In the genomic region with DNA sequence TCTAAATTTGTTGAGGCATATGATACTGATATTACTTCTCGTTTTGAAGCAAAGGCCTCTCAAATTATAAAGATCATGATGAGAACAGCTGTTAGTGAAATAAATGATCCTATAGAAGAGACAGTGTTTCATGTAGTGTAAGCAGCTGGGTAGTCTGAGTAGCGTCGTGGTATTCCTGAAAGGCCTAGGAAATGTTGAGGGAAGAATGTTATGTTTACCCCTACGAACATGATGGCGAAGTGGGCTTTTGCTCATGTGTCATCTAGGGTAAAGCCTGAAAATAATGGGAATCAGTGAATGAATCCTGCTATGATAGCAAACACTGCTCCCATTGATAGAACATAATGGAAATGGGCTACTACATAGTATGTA, we compare ENCODE assay signal across 10 mouse cellular contexts. TPM values are rescaled to one million over a fixed set of nuclear protein-coding genes. Genes with fewer than 3 reads are reported as not detected.
DNase-seq lines count a peak whose midpoint lies in the region; ATAC-seq lines count a peak whose summit lies in the region.
"Not testable (repeated sequence)": the region's sequence is repeated elsewhere in the genome, so short reads cannot be mapped to it uniquely, and the experiment has no call there.
"Had no signal": no experiment of that assay in that cellular context is flagged by ENCODE, and none has a peak within 500 bp of the region (broad histone marks: within the 10 kb centered on the region; RNA-seq: fewer than 3 reads in every experiment).

No protein-coding gene starts in this region.

- not testable (repeated sequence) for H3K36me3 ChIP-seq in heart, embryonic 13.5 days; intestine, embryonic 14.5 days (ENCODE audit: control insufficient read depth, insufficient read depth, low read length); limb, embryonic 15.5 days; neural tube, embryonic 13.5 days

- H3K27ac ChIP-seq in heart, embryonic 13.5 days (replicated peaks); intestine, embryonic 14.5 days (ENCODE audit: low read depth); limb, embryonic 15.5 days; neural tube, embryonic 13.5 days (replicated peaks): not testable (repeated sequence)

- H3K4me3 ChIP-seq in heart, embryonic 13.5 days; intestine, embryonic 14.5 days (ENCODE audit: low read depth, low read length); limb, embryonic 15.5 days; neural tube, embryonic 13.5 days: not testable (repeated sequence)

- H3K4me2 ChIP-seq in heart, embryonic 13.5 days; intestine, embryonic 14.5 days (ENCODE audit: low read length); limb, embryonic 15.5 days; neural tube, embryonic 13.5 days: not testable (repeated sequence)

- H3K9ac ChIP-seq in heart, embryonic 13.5 days; intestine, embryonic 14.5 days (ENCODE audit: low read length); limb, embryonic 15.5 days; neural tube, embryonic 13.5 days: not testable (repeated sequence)

- not testable (repeated sequence) for H3K4me1 ChIP-seq in heart, embryonic 13.5 days; intestine, embryonic 14.5 days (replicated peaks; ENCODE audit: control insufficient read depth, insufficient read depth, low read length); limb, embryonic 15.5 days; neural tube, embryonic 13.5 days (replicated peaks)

- peak; percentile 61 for DNase-seq in 3T3-L1 (ENCODE audit: low read depth, low spot score)
- DNase-seq in R1 (ENCODE audit: low read depth, low spot score) = peak; percentile 95
- not testable (repeated sequence) for DNase-seq in intestine, embryonic 14.5 days (ENCODE audit: low spot score)

- ATAC-seq in erythroid progenitor cell, adult 5-6 weeks (replicated peaks; ENCODE audit: low FRiP score, poor library complexity, severe bottlenecking) = peak; percentile 2
- ATAC-seq in heart, embryonic 13.5 days (ENCODE audit: extremely low read depth, insufficient number of reproducible peaks, low FRiP score, low TSS enrichment) = peak; percentile 22
- ATAC-seq in intestine, embryonic 14.5 days (replicated peaks; ENCODE audit: low FRiP score, low TSS enrichment, low read depth) = peak; percentile 54
- peak; percentile 49 for ATAC-seq in limb, embryonic 15.5 days (ENCODE audit: insufficient number of reproducible peaks, low FRiP score, low TSS enrichment, low read depth)
- ATAC-seq in megakaryocyte progenitor cell, adult 5-6 weeks (replicated peaks; ENCODE audit: poor library complexity) = peak; percentile 24
- peak; percentile 51 for ATAC-seq in neural tube, embryonic 13.5 days (ENCODE audit: low read depth)

- 82% methylated on average over 5 of the region's 5 CpGs for WGBS in heart, embryonic 13.5 days
- 85% methylated on average over 5 of the region's 5 CpGs for WGBS in intestine, embryonic 14.5 days
- WGBS in limb, embryonic 15.5 days = 83% methylated on average over 5 of the region's 5 CpGs
- WGBS in neural tube, embryonic 13.5 days = 92% methylated on average over 5 of the region's 5 CpGs

- H3K9me3 ChIP-seq in heart, embryonic 13.5 days; intestine, embryonic 14.5 days (ENCODE audit: control insufficient read depth, low read length); limb, embryonic 15.5 days; neural tube, embryonic 13.5 days: not testable (repeated sequence)

- H3K27me3 ChIP-seq in heart, embryonic 13.5 days (replicated peaks); intestine, embryonic 14.5 days (replicated peaks; ENCODE audit: control insufficient read depth, insufficient read depth, low read length); limb, embryonic 15.5 days; neural tube, embryonic 13.5 days: not testable (repeated sequence)

RNA-seq across cellular contexts. Expression of a gene that starts 33.8 kb away (rescaled TPM):
- total RNA-seq in erythroid progenitor cell, adult 5-6 weeks (2015; ENCODE audit: low replicate concordance) = not detected in 2 replicates
- total RNA-seq in erythroid progenitor cell, adult 5-6 weeks (2017; ENCODE audit: low replicate concordance) = 0.51 TPM in 1 of 2 replicates, not detected in the other
- polyA plus RNA-seq in heart, embryonic 13.5 days (2015; fragmentation: Nextera tagmentation; extraction: Ambion mirVana) = 0.11 and 0.45 TPM in 2 replicates
- polyA plus RNA-seq in intestine, embryonic 14.5 days (2014; fragmentation: Nextera tagmentation; extraction: Ambion mirVana) = not detected in 2 replicates
- polyA plus RNA-seq in limb, embryonic 15.5 days (2015; fragmentation: Nextera tagmentation; extraction: Ambion mirVana) = 0.09 and 0.14 TPM in 2 replicates
- total RNA-seq in megakaryocyte progenitor cell, adult 5-6 weeks (2015) = not detected in 2 replicates
- not detected in 2 replicates for total RNA-seq in megakaryocyte progenitor cell, adult 5-6 weeks (2017)
- 40.2 and 42.7 TPM in 2 replicates for polyA plus RNA-seq in neural tube, embryonic 13.5 days (2015; fragmentation: Nextera tagmentation; extraction: Ambion mirVana)
- total RNA-seq: heart, postnatal 14 days had no signal
- polyA plus RNA-seq: spleen, adult 2 months had no signal

Comparison
In these comparisons a context has a peak if more than half of its experiments do, and no peak if none do; other contexts are left out.
1. ATAC-seq: peak in every context shown above with its lines; median percentile 54 in intestine, embryonic 14.5 days; 51 in neural tube, embryonic 13.5 days; 49 in limb, embryonic 15.5 days; 24 in megakaryocyte progenitor cell, adult 5-6 weeks; 22 in heart, embryonic 13.5 days; 2 in erythroid progenitor cell, adult 5-6 weeks.
2. RNA of a gene that starts 33.8 kb away (polyA plus RNA-seq): 40.2 to 42.7 TPM in neural tube, embryonic 13.5 days; 0.11 to 0.45 TPM in heart, embryonic 13.5 days, 0.09 to 0.14 TPM in limb, embryonic 15.5 days and not detected in intestine, embryonic 14.5 days; every median in the first group is over 10 times any median in the second.